Mouse (Mus musculus): Measurements from ENCODE around the gene 0610040J01Rik. TPM values are rescaled to one million over a fixed set of nuclear protein-coding genes. Genes with fewer than 3 reads are reported as not detected.

The 0610040J01Rik gene
- total and polyA plus RNA-seq, 3 experiments, result not detected

DNA sequence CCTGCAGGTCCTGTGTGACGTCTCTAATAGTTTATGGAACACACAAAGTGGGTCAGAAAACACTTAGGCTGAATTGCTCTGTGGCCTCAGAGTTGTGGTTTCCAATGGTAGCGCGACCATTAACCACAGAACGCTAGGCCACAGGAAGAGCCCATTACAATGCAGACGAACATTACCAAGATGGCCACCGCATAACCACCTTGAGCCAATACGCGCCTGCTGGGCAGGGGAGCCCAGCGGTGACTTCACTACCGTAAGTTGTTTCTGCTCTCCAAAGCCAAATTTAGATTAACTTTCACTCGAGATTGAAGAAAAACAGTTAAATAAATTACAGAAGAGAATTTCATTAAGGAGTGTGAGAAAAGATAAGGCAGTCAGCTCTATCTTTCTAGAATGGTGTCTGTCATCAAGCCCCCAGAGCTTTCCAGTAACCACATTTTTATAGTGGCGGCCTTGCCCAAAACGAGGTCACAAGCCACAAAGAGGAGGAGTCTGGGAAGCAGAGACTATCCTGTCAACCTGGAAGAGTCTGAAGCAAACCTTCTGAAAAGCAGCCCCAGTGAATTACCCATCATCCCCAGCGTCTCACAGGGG lies 113.0 kb downstream of the 0610040J01Rik start:
- H3K4me1 ChIP-seq (ENCODE audit: insufficient read depth, low read depth, low read length), result no peaks in the 10 kb centered on the region
- H3K4me3 ChIP-seq (ENCODE audit: low read depth, low read length), result no peak overlapping the region
- TF ChIP-seq GATA2 (IDR thresholded peaks at IDR 0.05; ENCODE audit: borderline replicate concordance, low read depth, low read length) (no peak), CTCF (IDR thresholded peaks at IDR 0.05; ENCODE audit: low read depth, low read length) (no peak), TAL1 (conservative IDR thresholded peaks at IDR 0.05; ENCODE audit: low read depth, low read length) (no peak), POLR2AphosphoS5 (IDR thresholded peaks at IDR 0.05; ENCODE audit: insufficient replicate concordance, low read depth, low read length) (no peak), GATA1 (IDR thresholded peaks at IDR 0.05; ENCODE audit: borderline replicate concordance, low read length) (no peak)
- DNase-seq (ENCODE audit: low spot score), result no peak
- no peak for ATAC-seq (ENCODE audit: extremely low read depth, insufficient number of reproducible peaks, low FRiP score, poor library complexity, severe bottlenecking)
- no peaks in the 10 kb centered on the region for H3K27me3 ChIP-seq (ENCODE audit: insufficient read depth, low read length)
- H3K9me3 ChIP-seq (replicated peaks), result peaks cover 7% of the 10 kb centered on the region
- H3K36me3 ChIP-seq (replicated peaks), result peaks cover 72% of the 10 kb centered on the region

- TF ChIP-seq CTCF (IDR thresholded peaks at IDR 0.05; ENCODE audit: low read depth, low read length) (no peak), TAL1 (conservative IDR thresholded peaks at IDR 0.05; ENCODE audit: low read depth, low read length) (no peak), GATA1 (IDR thresholded peaks at IDR 0.05; ENCODE audit: borderline replicate concordance, low read length) (no peak), POLR2AphosphoS5 (IDR thresholded peaks at IDR 0.05; ENCODE audit: insufficient replicate concordance, low read depth, low read length) (no peak), GATA2 (IDR thresholded peaks at IDR 0.05; ENCODE audit: borderline replicate concordance, low read depth, low read length) (no peak)
- H3K27me3 ChIP-seq (ENCODE audit: insufficient read depth, low read length), result no peaks in the 10 kb centered on the region
- peaks cover 71% of the 10 kb centered on the region for H3K36me3 ChIP-seq (replicated peaks)
- ATAC-seq (ENCODE audit: extremely low read depth, insufficient number of reproducible peaks, low FRiP score, poor library complexity, severe bottlenecking) (no peak), DNase-seq (ENCODE audit: low spot score) (no peak)
- peaks cover 7% of the 10 kb centered on the region for H3K9me3 ChIP-seq (replicated peaks)
- no peaks in the 10 kb centered on the region for H3K4me1 ChIP-seq (ENCODE audit: insufficient read depth, low read depth, low read length)
- H3K4me3 ChIP-seq (ENCODE audit: low read depth, low read length), result no peak overlapping the region
Measured at GRCm38 (mm10) chr5:63930824-63931358, 118.7 kb downstream of the 0610040J01Rik start.

- DNase-seq (ENCODE audit: low spot score), result no peak
- Histone ChIP-seq H3K9me3 (replicated peaks) (no peaks in the 10 kb centered on the region; the same call in 1 of the 2 replicates), H3K4me1 (ENCODE audit: insufficient read depth, low read depth, low read length) (peaks cover 7% of the 10 kb centered on the region)
Measured at GRCm38 (mm10) chr5:63932829-63933228, 120.7 kb downstream of the 0610040J01Rik start.

GRCm38 (mm10) chr5:63935581-63935980 lies 123.4 kb downstream of the 0610040J01Rik start:
- no peak for ATAC-seq (ENCODE audit: extremely low read depth, insufficient number of reproducible peaks, low FRiP score, poor library complexity, severe bottlenecking)
- no peak for TF ChIP-seq CTCF (IDR thresholded peaks at IDR 0.05; ENCODE audit: low read depth, low read length)
- TF ChIP-seq GATA2 (IDR thresholded peaks at IDR 0.05; ENCODE audit: borderline replicate concordance, low read depth, low read length), result no peak
- no peak overlapping the region for H3K4me3 ChIP-seq (ENCODE audit: low read depth, low read length)
- H3K9me3 ChIP-seq (replicated peaks), result no peaks in the 10 kb centered on the region
- H3K4me1 ChIP-seq (ENCODE audit: insufficient read depth, low read depth, low read length), result peaks cover 25% of the 10 kb centered on the region
- no peaks in the 10 kb centered on the region for H3K27me3 ChIP-seq (ENCODE audit: insufficient read depth, low read length)
- H3K36me3 ChIP-seq (replicated peaks), result peaks cover 52% of the 10 kb centered on the region
- no peak for DNase-seq (ENCODE audit: low spot score)

More at GRCm38 (mm10) chr5:63932829-63933228, 120.7 kb downstream of the 0610040J01Rik start:
- no peak overlapping the region for H3K4me3 ChIP-seq (ENCODE audit: low read depth, low read length)
- no peak for TF ChIP-seq POLR2AphosphoS5 (IDR thresholded peaks at IDR 0.05; ENCODE audit: insufficient replicate concordance, low read depth, low read length)
- TF ChIP-seq GATA1 (IDR thresholded peaks at IDR 0.05; ENCODE audit: borderline replicate concordance, low read length), result no peak
- TF ChIP-seq TAL1 (conservative IDR thresholded peaks at IDR 0.05; ENCODE audit: low read depth, low read length), result no peak
- no peak for TF ChIP-seq GATA2 (IDR thresholded peaks at IDR 0.05; ENCODE audit: borderline replicate concordance, low read depth, low read length)
- TF ChIP-seq CTCF (IDR thresholded peaks at IDR 0.05; ENCODE audit: low read depth, low read length), result no peak
- no peak for ATAC-seq (ENCODE audit: extremely low read depth, insufficient number of reproducible peaks, low FRiP score, poor library complexity, severe bottlenecking)
- H3K27me3 ChIP-seq (ENCODE audit: insufficient read depth, low read length), result no peaks in the 10 kb centered on the region
- peaks cover 74% of the 10 kb centered on the region for H3K36me3 ChIP-seq (replicated peaks)

GRCm38 (mm10) chr5:63936740-63937139 lies 124.6 kb downstream of the 0610040J01Rik start:
- ATAC-seq (ENCODE audit: extremely low read depth, insufficient number of reproducible peaks, low FRiP score, poor library complexity, severe bottlenecking) (no peak), DNase-seq (ENCODE audit: low spot score) (no peak)
- Histone ChIP-seq H3K9me3 (replicated peaks) (no peaks in the 10 kb centered on the region), H3K36me3 (replicated peaks) (peaks cover 48% of the 10 kb centered on the region), H3K4me3 (ENCODE audit: low read depth, low read length) (no peak overlapping the region), H3K27me3 (ENCODE audit: insufficient read depth, low read length) (no peaks in the 10 kb centered on the region), H3K4me1 (ENCODE audit: insufficient read depth, low read depth, low read length) (peaks cover 25% of the 10 kb centered on the region)
- no peak for TF ChIP-seq POLR2AphosphoS5 (IDR thresholded peaks at IDR 0.05; ENCODE audit: insufficient replicate concordance, low read depth, low read length)
- TF ChIP-seq GATA1 (IDR thresholded peaks at IDR 0.05; ENCODE audit: borderline replicate concordance, low read length), result no peak

DNA sequence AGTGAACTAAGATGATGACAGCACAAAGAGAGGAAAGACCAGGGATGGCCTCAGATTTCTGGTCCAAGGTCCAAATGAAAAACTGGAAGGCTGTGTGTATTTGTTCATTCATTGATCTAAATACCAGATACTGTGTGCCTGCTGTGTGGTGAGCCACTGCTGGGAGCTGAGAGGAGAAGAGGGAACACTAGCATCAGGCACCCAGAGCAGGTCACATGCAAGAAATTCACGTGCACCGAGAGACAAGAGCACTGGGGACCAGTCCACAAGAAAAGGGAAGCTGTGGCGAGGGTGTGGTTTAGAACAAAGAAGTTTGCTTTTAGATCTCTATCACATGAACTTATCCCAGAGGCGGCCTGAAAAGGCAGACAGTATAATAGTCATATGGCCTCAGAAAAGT lies 126.4 kb downstream of the 0610040J01Rik start:
- Histone ChIP-seq H3K4me3 (ENCODE audit: low read depth, low read length) (no peak overlapping the region), H3K9me3 (replicated peaks) (no peaks in the 10 kb centered on the region), H3K4me1 (ENCODE audit: insufficient read depth, low read depth, low read length) (peaks cover 30% of the 10 kb centered on the region), H3K27me3 (ENCODE audit: insufficient read depth, low read length) (no peaks in the 10 kb centered on the region), H3K36me3 (replicated peaks) (peaks cover 36% of the 10 kb centered on the region)
- peak; percentile 95 for ATAC-seq (ENCODE audit: extremely low read depth, insufficient number of reproducible peaks, low FRiP score, poor library complexity, severe bottlenecking)
- TF ChIP-seq GATA2 (IDR thresholded peaks at IDR 0.05; ENCODE audit: borderline replicate concordance, low read depth, low read length), result no peak
- TF ChIP-seq TAL1 (conservative IDR thresholded peaks at IDR 0.05; ENCODE audit: low read depth, low read length), result no peak
- TF ChIP-seq CTCF (IDR thresholded peaks at IDR 0.05; ENCODE audit: low read depth, low read length), result no peak
- no peak for TF ChIP-seq GATA1 (IDR thresholded peaks at IDR 0.05; ENCODE audit: borderline replicate concordance, low read length)
- TF ChIP-seq POLR2AphosphoS5 (IDR thresholded peaks at IDR 0.05; ENCODE audit: insufficient replicate concordance, low read depth, low read length), result no peak
- DNase-seq (ENCODE audit: low spot score), result peak; percentile 28

Measured in G1E (cell line).